In genomic region chr9:22138480-22138879, GRCm38 (mm10) we compare ENCODE assay signal across 9 mouse cellular contexts. TPM values are rescaled to one million over a fixed set of nuclear protein-coding genes. Genes with fewer than 3 reads are reported as not detected.
A peak's percentile ranks its signal among the peaks of the same experiment; 100 is the strongest.
DNase-seq lines count a peak whose midpoint lies in the region; ATAC-seq and TF ChIP-seq lines count a peak whose summit lies in the region.
"Had no signal": no experiment of that assay in that cellular context is flagged by ENCODE, and none has a peak within 500 bp of the region (broad histone marks: within the 10 kb centered on the region; RNA-seq: fewer than 3 reads in every experiment).

No protein-coding gene starts in this region.

- H3K4me3 ChIP-seq in kidney, adult 2 months (ENCODE audit: insufficient read depth, low read depth, low read length) = no peak overlapping the region
- no peak overlapping the region for H3K4me3 ChIP-seq in kidney, embryonic 14.5 days (ENCODE audit: low read length)
- no peak overlapping the region for H3K4me3 ChIP-seq in G1E (ENCODE audit: low read depth, low read length)
- no peak overlapping the region for H3K4me3 ChIP-seq in embryonic fibroblast, embryonic 13.5 days (ENCODE audit: insufficient read depth, low read length)
- no peak overlapping the region for H3K4me3 ChIP-seq in small intestine, adult 2 months (ENCODE audit: low read depth, low read length)
- no peak overlapping the region for H3K4me3 ChIP-seq in thymus, adult 2 months (ENCODE audit: control insufficient read depth, insufficient read depth, low read length)
- H3K4me3 ChIP-seq: neural tube, embryonic 12.5 days had no signal

- no peaks in the 10 kb centered on the region for H3K4me1 ChIP-seq in kidney, adult 2 months (ENCODE audit: control insufficient read depth, insufficient read depth, low read length)
- no peaks in the 10 kb centered on the region for H3K4me1 ChIP-seq in kidney, embryonic 14.5 days (ENCODE audit: control insufficient read depth, insufficient read depth, low read length)
- peaks cover 53% of the 10 kb centered on the region for H3K4me1 ChIP-seq in G1E (ENCODE audit: insufficient read depth, low read depth, low read length)
- no peaks in the 10 kb centered on the region for H3K4me1 ChIP-seq in embryonic fibroblast, embryonic 13.5 days (ENCODE audit: control insufficient read depth, insufficient read depth, low read length)
- peaks cover 20% of the 10 kb centered on the region for H3K4me1 ChIP-seq in small intestine, adult 2 months (ENCODE audit: control insufficient read depth, insufficient read depth, insufficient read length, low read length)
- peaks cover 31% of the 10 kb centered on the region for H3K4me1 ChIP-seq in thymus, adult 2 months (replicated peaks; ENCODE audit: control insufficient read depth, insufficient read depth, low read length)

- H3K4me2 ChIP-seq in kidney, embryonic 14.5 days (replicated peaks; ENCODE audit: low read depth, low read length) = no peak overlapping the region
- H3K4me2 ChIP-seq: neural tube, embryonic 12.5 days had no signal

- TF ChIP-seq CTCF in kidney, adult 2 months (conservative IDR thresholded peaks at IDR 0.05; ENCODE audit: insufficient read depth, insufficient read length, low read depth, low read length) = peak; percentile 90
- TF ChIP-seq CTCF in G1E (IDR thresholded peaks at IDR 0.05; ENCODE audit: low read depth, low read length) = peak; percentile 81
- peak; percentile 80; the same call in 1 of the 2 replicates for TF ChIP-seq CTCF in embryonic fibroblast, embryonic 13.5 days (IDR thresholded peaks at IDR 0.05; ENCODE audit: borderline replicate concordance, insufficient read depth, low read length)
- TF ChIP-seq CTCF in small intestine, adult 2 months (IDR thresholded peaks at IDR 0.05; ENCODE audit: extremely low read depth, insufficient read length, insufficient replicate concordance, low read depth, low read length) = peak; percentile 72; the same call in 1 of the 2 replicates
- no peak for TF ChIP-seq CTCF in thymus, adult 2 months (IDR thresholded peaks at IDR 0.05; ENCODE audit: borderline replicate concordance, control insufficient read depth, extremely low read depth, insufficient read depth, low read length, poor library complexity)

- no peak for DNase-seq in kidney, adult 2 months
- DNase-seq in 3T3-L1 (ENCODE audit: low read depth, low spot score) (peak; percentile 58), G1E (ENCODE audit: low spot score) (no peak)
- DNase-seq in thymus, adult 2 months = no peak
- no peak for DNase-seq in adrenal gland, adult 2 months

- TF ChIP-seq POLR2A in kidney, adult 2 months (IDR thresholded peaks at IDR 0.05; ENCODE audit: low read depth, low read length) = no peak
- no peak for TF ChIP-seq POLR2A in embryonic fibroblast, embryonic 13.5 days (IDR thresholded peaks at IDR 0.05; ENCODE audit: low read depth, low read length)
- TF ChIP-seq POLR2A in small intestine, adult 2 months (IDR thresholded peaks at IDR 0.05; ENCODE audit: low read depth, low read length) = no peak
- TF ChIP-seq POLR2A in thymus, adult 2 months (IDR thresholded peaks at IDR 0.05; ENCODE audit: control insufficient read depth, extremely low read depth, insufficient read depth, low read length, poor library complexity) = no peak

- no peaks in the 10 kb centered on the region for H3K36me3 ChIP-seq in kidney, adult 2 months (ENCODE audit: control insufficient read depth, insufficient read depth, low read length)
- H3K36me3 ChIP-seq in kidney, embryonic 14.5 days (ENCODE audit: control insufficient read depth, insufficient read depth, low read length) = no peaks in the 10 kb centered on the region
- no peaks in the 10 kb centered on the region for H3K36me3 ChIP-seq in G1E (replicated peaks)
- H3K36me3 ChIP-seq in small intestine, adult 2 months (ENCODE audit: control insufficient read depth, insufficient read depth, low read length) = no peaks in the 10 kb centered on the region
- H3K36me3 ChIP-seq in thymus, adult 2 months (ENCODE audit: control insufficient read depth, insufficient read depth, low read length) = no peaks in the 10 kb centered on the region
- H3K36me3 ChIP-seq: neural tube, embryonic 12.5 days had no signal

- ATAC-seq in kidney, embryonic 14.5 days (ENCODE audit: low FRiP score, low TSS enrichment) = no peak
- ATAC-seq in G1E (ENCODE audit: extremely low read depth, insufficient number of reproducible peaks, low FRiP score, poor library complexity, severe bottlenecking) = no peak

- no peak overlapping the region for H3K9ac ChIP-seq in kidney, embryonic 14.5 days (ENCODE audit: low read depth, low read length)
- H3K9ac ChIP-seq: neural tube, embryonic 12.5 days had no signal

- 14% methylated on average over 2 of the region's 2 CpGs for WGBS in kidney, adult 2 months
- WGBS in kidney, embryonic 14.5 days = 31% methylated on average over 2 of the region's 2 CpGs
- WGBS in small intestine, adult 2 months = 35% methylated on average over 2 of the region's 2 CpGs
- 43% methylated on average over 2 of the region's 2 CpGs for WGBS in thymus, adult 2 months

- H3K27ac ChIP-seq in kidney, adult 2 months (ENCODE audit: insufficient read depth, low read depth, low read length) = no peak overlapping the region
- H3K27ac ChIP-seq in kidney, embryonic 14.5 days (ENCODE audit: low read depth, low read length) = no peak overlapping the region
- H3K27ac ChIP-seq in embryonic fibroblast, embryonic 13.5 days (ENCODE audit: insufficient read depth, low read length) = no peak overlapping the region
- no peak overlapping the region for H3K27ac ChIP-seq in small intestine, adult 2 months (ENCODE audit: insufficient read depth, low read depth, low read length)
- no peak overlapping the region for H3K27ac ChIP-seq in thymus, adult 2 months (ENCODE audit: control insufficient read depth, insufficient read depth, low read length)
- H3K27ac ChIP-seq: neural tube, embryonic 12.5 days had no signal

- no peaks in the 10 kb centered on the region for H3K27me3 ChIP-seq in kidney, adult 2 months (replicated peaks; ENCODE audit: control insufficient read depth, insufficient read depth, low read length)
- H3K27me3 ChIP-seq in kidney, embryonic 14.5 days (ENCODE audit: control insufficient read depth, insufficient read depth, low read length) = no peaks in the 10 kb centered on the region
- no peaks in the 10 kb centered on the region for H3K27me3 ChIP-seq in G1E (ENCODE audit: insufficient read depth, low read length)
- H3K27me3 ChIP-seq in small intestine, adult 2 months (ENCODE audit: control insufficient read depth, insufficient read depth, low read length) = no peaks in the 10 kb centered on the region
- no peaks in the 10 kb centered on the region for H3K27me3 ChIP-seq in thymus, adult 2 months (ENCODE audit: control insufficient read depth, insufficient read depth, low read length)

- no peaks in the 10 kb centered on the region for H3K9me3 ChIP-seq in kidney, embryonic 14.5 days (ENCODE audit: control insufficient read depth, low read length)
- H3K9me3 ChIP-seq in G1E (replicated peaks) = peaks cover 17% of the 10 kb centered on the region
- H3K9me3 ChIP-seq: neural tube, embryonic 12.5 days had no signal

RNA-seq across cellular contexts. Expression of gene Acp5, which starts 3.0 kb away (rescaled TPM):
- 166 and 178 TPM in 2 replicates for polyA plus RNA-seq in kidney, adult 2 months (2012; rRNA removed)
- 3.3 TPM in 2 replicates for polyA plus RNA-seq in kidney, embryonic 14.5 days (2014; fragmentation: Nextera tagmentation; extraction: Ambion mirVana)
- 17.1 and 24.2 TPM in 2 replicates for total RNA-seq in G1E (2014; fragmentation: Nextera tagmentation)
- 10.3 and 13.0 TPM in 2 replicates for total RNA-seq in G1E (2017)
- polyA plus RNA-seq in G1E (2012) = 27.6 and 28.5 TPM in 2 replicates
- polyA plus RNA-seq in embryonic fibroblast, embryonic 13.5 days (2011; ENCODE audit: insufficient read length, low read depth, missing spikeins) = 3.7 and 5.2 TPM in 2 replicates
- polyA plus RNA-seq in small intestine, adult 2 months (2012; rRNA removed) = 128 and 203 TPM in 2 replicates
- polyA plus RNA-seq in thymus, adult 2 months (2012; rRNA removed) = 248 and 304 TPM in 2 replicates
- total RNA-seq in adrenal gland, adult 2 months (2021) = 10 to 100 TPM; 65.9 to 86.3 TPM
- 93.2 and 189 TPM in 2 replicates for polyA plus RNA-seq in adrenal gland, adult 2 months (2012; rRNA removed)

RNA-seq across cellular contexts. Expression of gene Pigyl, which starts 18.2 kb away (rescaled TPM):
- polyA plus RNA-seq in kidney, adult 2 months (2012; rRNA removed) = 71.4 and 76.5 TPM in 2 replicates
- 68.6 and 82.9 TPM in 2 replicates for polyA plus RNA-seq in kidney, embryonic 14.5 days (2014; fragmentation: Nextera tagmentation; extraction: Ambion mirVana)
- total RNA-seq in G1E (2014; fragmentation: Nextera tagmentation) (24.8 and 30.3 TPM in 2 replicates), G1E (2017) (34.1 and 37.6 TPM in 2 replicates)
- 85.2 and 86.5 TPM in 2 replicates for polyA plus RNA-seq in G1E (2012)
- 20.4 and 21.5 TPM in 2 replicates for polyA plus RNA-seq in embryonic fibroblast, embryonic 13.5 days (2011; ENCODE audit: insufficient read length, low read depth, missing spikeins)
- polyA plus RNA-seq in small intestine, adult 2 months (2012; rRNA removed) = 35.4 and 43.1 TPM in 2 replicates
- polyA plus RNA-seq in thymus, adult 2 months (2012; rRNA removed) = 64.7 and 83.0 TPM in 2 replicates
- total RNA-seq in adrenal gland, adult 2 months (2021) = 10 to 100 TPM; 34.8 to 65.0 TPM
- polyA plus RNA-seq in adrenal gland, adult 2 months (2012; rRNA removed) = 75.3 and 79.6 TPM in 2 replicates

RNA-seq across cellular contexts. Expression of gene Elof1, which starts 21.5 kb away (rescaled TPM):
- polyA plus RNA-seq in kidney, adult 2 months (2012; rRNA removed) = 163 and 174 TPM in 2 replicates
- 216 and 237 TPM in 2 replicates for polyA plus RNA-seq in kidney, embryonic 14.5 days (2014; fragmentation: Nextera tagmentation; extraction: Ambion mirVana)
- total RNA-seq in G1E (2014; fragmentation: Nextera tagmentation) = 88.3 and 119 TPM in 2 replicates
- total RNA-seq in G1E (2017) = 66.7 and 86.0 TPM in 2 replicates
- polyA plus RNA-seq in G1E (2012) = 90.8 and 98.4 TPM in 2 replicates
- 65.2 and 69.7 TPM in 2 replicates for polyA plus RNA-seq in embryonic fibroblast, embryonic 13.5 days (2011; ENCODE audit: insufficient read length, low read depth, missing spikeins)
- polyA plus RNA-seq in small intestine, adult 2 months (2012; rRNA removed) = 108 and 120 TPM in 2 replicates
- 187 and 205 TPM in 2 replicates for polyA plus RNA-seq in thymus, adult 2 months (2012; rRNA removed)
- 10 to 100 TPM; 73.9 to 90.9 TPM for total RNA-seq in adrenal gland, adult 2 months (2021)
- 157 and 159 TPM in 2 replicates for polyA plus RNA-seq in adrenal gland, adult 2 months (2012; rRNA removed)

RNA-seq across cellular contexts. Expression of gene Cnn1, which starts 39.5 kb away (rescaled TPM):
- polyA plus RNA-seq in kidney, adult 2 months (2012; rRNA removed) = 2.8 and 12.0 TPM in 2 replicates
- polyA plus RNA-seq in kidney, embryonic 14.5 days (2014; fragmentation: Nextera tagmentation; extraction: Ambion mirVana) = 4.7 and 5.1 TPM in 2 replicates
- total RNA-seq in G1E (2014; fragmentation: Nextera tagmentation) (not detected in 2 replicates), G1E (2017) (0.05 and 0.17 TPM in 2 replicates)
- polyA plus RNA-seq in G1E (2012) = not detected in 2 replicates
- polyA plus RNA-seq in embryonic fibroblast, embryonic 13.5 days (2011; ENCODE audit: insufficient read length, low read depth, missing spikeins) = 203 and 419 TPM in 2 replicates
- polyA plus RNA-seq in small intestine, adult 2 months (2012; rRNA removed) = 166 and 227 TPM in 2 replicates
- polyA plus RNA-seq in thymus, adult 2 months (2012; rRNA removed) = 4.3 and 5.0 TPM in 2 replicates
- 1 to 10 TPM in 1 of 2 experiments, under 1 TPM in 1; 0.58 to 3.8 TPM for total RNA-seq in adrenal gland, adult 2 months (2021)
- polyA plus RNA-seq in adrenal gland, adult 2 months (2012; rRNA removed) = 1.1 and 1.8 TPM in 2 replicates

RNA-seq across cellular contexts. Expression of gene Zfp872, which starts 49.4 kb away (rescaled TPM):
- polyA plus RNA-seq in kidney, adult 2 months (2012; rRNA removed) = not detected in 2 replicates
- polyA plus RNA-seq in kidney, embryonic 14.5 days (2014; fragmentation: Nextera tagmentation; extraction: Ambion mirVana) = 0.13 and 0.32 TPM in 2 replicates
- not detected in 2 replicates for total RNA-seq in G1E (2014; fragmentation: Nextera tagmentation)
- total RNA-seq in G1E (2017) = 0.16 TPM in 1 of 2 replicates, not detected in the other
- not detected in 2 replicates for polyA plus RNA-seq in G1E (2012)
- not detected in 2 replicates for polyA plus RNA-seq in embryonic fibroblast, embryonic 13.5 days (2011; ENCODE audit: insufficient read length, low read depth, missing spikeins)
- not detected in 2 replicates for polyA plus RNA-seq in small intestine, adult 2 months (2012; rRNA removed)
- 0.04 and 0.05 TPM in 2 replicates for polyA plus RNA-seq in thymus, adult 2 months (2012; rRNA removed)
- 1 to 10 TPM; 1.8 to 3.9 TPM for total RNA-seq in adrenal gland, adult 2 months (2021)
- polyA plus RNA-seq in adrenal gland, adult 2 months (2012; rRNA removed) = 0.11 and 0.16 TPM in 2 replicates
